Comparison of ENCODE assay signal across 11 mouse cellular contexts in the genomic region with DNA sequence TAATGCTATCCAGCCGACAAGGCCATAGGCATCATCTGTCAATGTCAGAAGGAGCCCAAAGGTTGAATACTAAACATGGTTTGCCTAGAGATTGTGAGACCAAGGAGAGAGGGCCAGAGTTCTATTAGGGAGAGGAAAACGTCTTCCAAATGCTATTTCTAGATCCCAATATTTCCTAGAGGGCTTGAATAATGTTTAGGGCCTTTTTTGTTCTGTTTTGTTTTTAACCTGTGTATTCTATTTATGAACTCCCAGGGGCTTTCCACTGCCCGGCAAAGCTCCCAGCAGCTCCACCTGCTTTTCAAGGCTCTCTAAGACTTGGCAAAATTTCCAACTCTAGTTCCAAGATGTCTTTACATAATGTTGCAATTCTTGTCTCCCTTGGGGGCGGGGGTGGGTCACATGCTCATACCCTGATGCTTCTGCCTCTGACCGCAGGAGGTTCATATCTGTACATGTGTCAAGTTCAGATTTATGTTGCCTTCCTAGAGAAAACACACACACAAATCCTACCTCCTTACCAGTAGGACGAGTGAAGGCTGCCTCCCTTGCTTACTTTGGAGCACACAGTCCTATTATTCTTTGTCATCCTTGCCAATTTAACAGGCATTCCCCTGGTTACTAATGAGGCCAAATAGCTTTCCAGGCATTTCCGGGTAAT. TPM values are rescaled to one million over a fixed set of nuclear protein-coding genes. Genes with fewer than 3 reads are reported as not detected.
DNase-seq lines count a peak whose midpoint lies in the region; ATAC-seq and TF ChIP-seq lines count a peak whose summit lies in the region.
"Had no signal": no experiment of that assay in that cellular context is flagged by ENCODE, and none has a peak within 500 bp of the region (broad histone marks: within the 10 kb centered on the region; RNA-seq: fewer than 3 reads in every experiment).

No protein-coding gene starts in this region.

- H3K9me3 ChIP-seq in liver, embryonic 11.5 days (ENCODE audit: control insufficient read depth, low read length), result no peaks in the 10 kb centered on the region
- H3K9me3 ChIP-seq in forebrain, postnatal 0 days (ENCODE audit: low read length), result no peaks in the 10 kb centered on the region
- no peaks in the 10 kb centered on the region for H3K9me3 ChIP-seq in intestine, postnatal 0 days (ENCODE audit: control insufficient read depth)

- no peak overlapping the region for H3K4me2 ChIP-seq in liver, embryonic 11.5 days
- H3K4me2 ChIP-seq in forebrain, postnatal 0 days (ENCODE audit: low read depth), result no peak overlapping the region
- H3K4me2 ChIP-seq in intestine, postnatal 0 days (replicated peaks; ENCODE audit: low read depth), result no peak overlapping the region
- H3K4me2 ChIP-seq: lung, embryonic 14.5 days had no signal

- H3K36me3 ChIP-seq in liver, embryonic 11.5 days (ENCODE audit: control insufficient read depth, insufficient read depth, low read length), result no peaks in the 10 kb centered on the region
- H3K36me3 ChIP-seq in forebrain, postnatal 0 days (ENCODE audit: insufficient read depth), result no peaks in the 10 kb centered on the region
- H3K36me3 ChIP-seq in intestine, postnatal 0 days (ENCODE audit: control insufficient read depth, insufficient read depth), result no peaks in the 10 kb centered on the region

- H3K4me1 ChIP-seq in liver, embryonic 11.5 days (replicated peaks; ENCODE audit: control insufficient read depth, insufficient read depth, low read length), result no peaks in the 10 kb centered on the region
- H3K4me1 ChIP-seq in forebrain, postnatal 0 days (ENCODE audit: insufficient read depth), result no peaks in the 10 kb centered on the region
- no peaks in the 10 kb centered on the region for H3K4me1 ChIP-seq in intestine, postnatal 0 days (replicated peaks; ENCODE audit: control insufficient read depth, insufficient read depth, low read length)

- WGBS in liver, embryonic 11.5 days, result 64% methylated on average over 7 of the region's 7 CpGs
- 27% methylated on average over 7 of the region's 7 CpGs for WGBS in forebrain, postnatal 0 days
- 57% methylated on average over 7 of the region's 7 CpGs for WGBS in intestine, postnatal 0 days

- no peak for ATAC-seq in liver, embryonic 11.5 days (replicated peaks; ENCODE audit: low FRiP score)
- ATAC-seq in forebrain, postnatal 0 days, result peak; percentile 62
- ATAC-seq in intestine, postnatal 0 days, result no peak

- H3K27ac ChIP-seq in liver, embryonic 11.5 days (ENCODE audit: low read depth, low read length), result no peak overlapping the region
- no peak overlapping the region for H3K27ac ChIP-seq in forebrain, postnatal 0 days (ENCODE audit: low read depth, low read length)
- H3K27ac ChIP-seq in intestine, postnatal 0 days (ENCODE audit: low read depth, low read length), result no peak overlapping the region

- H3K27me3 ChIP-seq in liver, embryonic 11.5 days (replicated peaks; ENCODE audit: control insufficient read depth, insufficient read depth, low read length), result no peaks in the 10 kb centered on the region
- H3K27me3 ChIP-seq in forebrain, postnatal 0 days (ENCODE audit: insufficient read depth, low read length), result no peaks in the 10 kb centered on the region
- no peaks in the 10 kb centered on the region for H3K27me3 ChIP-seq in intestine, postnatal 0 days (replicated peaks; ENCODE audit: control insufficient read depth, insufficient read depth, low read length)

- no peak overlapping the region for H3K9ac ChIP-seq in liver, embryonic 11.5 days (ENCODE audit: low read depth, low read length)
- no peak overlapping the region for H3K9ac ChIP-seq in forebrain, postnatal 0 days
- no peak overlapping the region for H3K9ac ChIP-seq in intestine, postnatal 0 days (ENCODE audit: low read depth, low read length)
- H3K9ac ChIP-seq: lung, embryonic 14.5 days had no signal

- peak; percentile 9 for DNase-seq in liver
- no peak for DNase-seq in liver, embryonic 11.5 days (ENCODE audit: low spot score)
- DNase-seq in brain, adult 2 months (ENCODE audit: low read depth, low spot score), result peak; percentile 64
- DNase-seq in forebrain, postnatal 0 days, result peak; percentile 18
- peak; percentile 34 for DNase-seq in retina, embryonic 14.5 days (ENCODE audit: low spot score)
- DNase-seq in urinary bladder, postnatal 25 days (ENCODE audit: low spot score), result no peak
- DNase-seq: gastrocnemius, postnatal 10 days; heart, postnatal 36 days; lung, embryonic 14.5 days; spleen, adult 18-20 months had no signal

- no peak for TF ChIP-seq CTCF in forebrain, postnatal 0 days (IDR thresholded peaks at IDR 0.05; ENCODE audit: low read depth)
- no peak for TF ChIP-seq CTCF in intestine, postnatal 0 days (IDR thresholded peaks at IDR 0.05; ENCODE audit: low read depth)

- H3K4me3 ChIP-seq in liver, embryonic 11.5 days (ENCODE audit: low read depth, low read length), result no peak overlapping the region
- H3K4me3 ChIP-seq in forebrain, postnatal 0 days (ENCODE audit: low read depth, low read length), result no peak overlapping the region
- H3K4me3 ChIP-seq in intestine, postnatal 0 days (ENCODE audit: low read depth, low read length), result no peak overlapping the region

RNA-seq across cellular contexts. Expression of a gene that starts 18.9 kb away (rescaled TPM):
- 0.78 and 1.2 TPM in 2 replicates for polyA plus RNA-seq in liver, embryonic 11.5 days (2014; fragmentation: Nextera tagmentation; extraction: Ambion mirVana)
- total RNA-seq in forebrain, postnatal 0 days (2014; rRNA removed), result 349 and 408 TPM in 2 replicates
- 112 and 163 TPM in 2 replicates for polyA plus RNA-seq in forebrain, postnatal 0 days (2015; fragmentation: Nextera tagmentation; extraction: Ambion mirVana)
- 2.7 and 3.0 TPM in 2 replicates for polyA plus RNA-seq in intestine, postnatal 0 days (2015; fragmentation: Nextera tagmentation; extraction: Ambion mirVana)

Comparison
In these comparisons a context has a peak if more than half of its experiments do, and no peak if none do; other contexts are left out.
1. DNase-seq: peak in liver (single experiment), brain, adult 2 months (single experiment), forebrain, postnatal 0 days (single experiment) and retina, embryonic 14.5 days (single experiment); none in liver, embryonic 11.5 days (single experiment) and urinary bladder, postnatal 25 days (single experiment).
2. RNA of a gene that starts 18.9 kb away (polyA plus RNA-seq): 112 to 163 TPM in forebrain, postnatal 0 days; 2.7 to 3.0 TPM in intestine, postnatal 0 days and 0.78 to 1.2 TPM in liver, embryonic 11.5 days; every median in the first group is over 10 times any median in the second.